Mouse (Mus musculus) left cerebral cortex, postnatal 36 days (tissue): ENCODE measurements around the gene Astn1. TPM values are rescaled to one million over a fixed set of nuclear protein-coding genes. Genes with fewer than 3 reads are reported as not detected.

Experiments used
- DNase-seq, 2 experiments: peaks; one replicate each; pipeline ENCODE4 v3.0.0; 2021 to 2022; ENCODE audit warnings: low spot score in 2 of 2, mixed read lengths in 1 of 2
- intact Hi-C: fragments of 180-260 bp; cut with DNase I; formaldehyde crosslinking; loops from one replicate; pipeline ENCODE4 v1.15.1; 2025
- total RNA-seq, 2 experiments: library from RNA; stranded (reverse); gene quantifications; 2 replicates each; pipeline ENCODE4 v1.2.3; 2021

Gene Astn1
- total RNA-seq, 2 experiments from 2014 or later: 181 to 192 TPM

DNA sequence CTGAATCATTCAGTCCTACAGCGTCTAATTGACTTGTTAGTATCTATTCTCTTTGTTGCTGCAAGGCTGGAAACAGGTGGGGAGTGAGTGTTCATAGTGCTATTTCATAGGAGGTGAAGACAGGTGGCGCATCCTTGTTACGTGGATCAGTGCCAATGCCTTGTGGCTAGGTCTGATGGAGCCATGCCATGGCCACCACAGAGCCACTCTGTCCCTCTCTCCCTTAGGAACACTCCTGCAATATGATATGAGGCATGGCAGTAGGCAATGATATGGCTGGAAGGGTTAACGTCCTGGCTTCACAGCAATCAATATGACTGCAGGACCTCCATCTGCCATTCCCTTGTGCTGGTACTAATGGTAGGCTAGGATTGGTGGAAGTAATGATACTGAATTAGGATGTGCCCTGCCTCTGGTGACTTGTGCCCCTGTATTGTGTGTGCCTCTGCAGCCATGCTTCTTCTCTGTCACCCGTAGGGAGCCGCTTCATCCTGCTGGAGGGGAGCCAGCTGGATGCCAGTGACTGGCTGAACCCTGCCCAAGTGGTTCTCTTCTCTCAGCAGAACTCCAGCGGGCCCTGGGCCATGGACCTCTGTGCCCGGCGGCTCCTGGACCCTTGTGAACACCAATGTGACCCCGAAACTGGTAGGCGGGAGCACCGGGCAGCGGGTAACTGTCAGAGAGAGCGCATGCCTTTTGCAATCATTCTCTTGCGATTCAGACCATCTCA, 148.6 kb downstream of the Astn1 start:
- intact Hi-C loops: loop anchor here (5.0 to 10.0 kb wide), 3 partner anchors 103 to 766 kb away; no protein-coding TSS in a partner anchor
- no peak for DNase-seq

- intact Hi-C loops: loop anchor here (2.0 to 10.0 kb wide), 6 partner anchors 37 to 957 kb away; no protein-coding TSS in a partner anchor
- no peak for DNase-seq
Measured at GRCm38 (mm10) chr1:158512089-158512488, 150.0 kb downstream of the Astn1 start.

DNA sequence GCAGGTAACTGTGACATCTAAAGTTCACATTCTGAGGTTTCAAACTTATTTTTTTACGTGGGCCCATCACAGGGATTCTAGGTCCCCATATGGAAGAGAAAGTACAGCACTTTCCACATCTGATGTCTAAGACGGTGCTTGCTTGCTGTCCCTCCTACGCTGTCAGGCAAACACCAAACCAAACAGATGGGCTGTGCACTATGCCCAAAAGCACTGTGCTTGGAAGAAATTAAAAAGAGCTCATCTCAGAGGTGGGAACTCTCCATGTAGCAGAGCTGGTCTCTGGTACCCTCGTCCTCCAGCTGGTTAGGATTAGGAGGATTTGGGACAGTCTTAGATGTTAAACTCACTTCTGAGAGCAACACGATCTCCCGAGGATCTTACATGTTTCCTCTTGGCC, 150.6 kb downstream of the Astn1 start:
- intact Hi-C loops: loop anchor here (2.0 to 10.0 kb wide), 6 partner anchors 36 to 958 kb away; no protein-coding TSS in a partner anchor
- peak; percentile 76 for DNase-seq

DNA sequence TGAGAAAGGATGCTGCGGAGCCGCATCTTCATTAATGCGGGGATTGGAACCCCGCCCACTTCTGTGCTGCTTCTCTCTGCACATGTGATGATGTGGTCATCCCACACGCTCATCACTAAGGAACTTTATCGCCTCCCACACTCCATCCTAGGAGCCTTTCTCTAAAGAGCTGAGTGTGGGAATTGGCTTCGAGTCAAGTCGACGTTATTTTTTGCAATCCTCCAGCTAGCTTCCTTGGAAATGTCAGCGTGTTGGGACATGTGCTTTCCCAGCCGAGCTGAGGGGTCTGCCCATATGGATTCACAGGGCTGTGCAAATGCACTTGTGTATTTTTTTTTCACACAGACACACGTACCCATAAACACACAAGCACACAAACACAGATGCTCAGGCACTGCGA, 151.5 kb downstream of the Astn1 start:
- intact Hi-C loops: loop anchor here (2.0 to 10.0 kb wide), 6 partner anchors 35 to 959 kb away; no protein-coding TSS in a partner anchor

DNA sequence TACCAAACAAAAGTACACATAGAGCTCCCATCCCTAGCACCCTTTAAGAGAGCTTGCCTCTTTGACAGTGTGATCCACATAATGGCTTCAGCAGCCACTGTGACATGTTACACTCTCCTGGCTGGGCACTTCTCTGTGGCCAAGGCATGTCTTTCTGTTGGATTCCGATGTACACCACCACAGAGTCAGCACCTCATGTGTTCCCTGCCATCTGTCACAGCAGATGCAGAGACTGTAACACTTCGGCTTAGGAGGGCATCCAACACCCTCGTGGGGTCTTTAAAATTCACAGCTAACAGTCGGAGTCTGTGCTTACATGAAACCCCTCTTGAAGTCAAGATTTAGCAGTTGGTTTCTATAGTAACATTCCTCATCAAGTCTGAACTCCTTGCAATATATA, 154.5 kb downstream of the Astn1 start:
- DNase-seq: no peak
- intact Hi-C loops: loop anchor here (10.0 kb wide), 1 partner anchor 772 kb away; no protein-coding TSS in a partner anchor

More for the DNA sequence above, 151.5 kb downstream of the Astn1 start:
- peak; percentile 84 to 85 for DNase-seq

DNA sequence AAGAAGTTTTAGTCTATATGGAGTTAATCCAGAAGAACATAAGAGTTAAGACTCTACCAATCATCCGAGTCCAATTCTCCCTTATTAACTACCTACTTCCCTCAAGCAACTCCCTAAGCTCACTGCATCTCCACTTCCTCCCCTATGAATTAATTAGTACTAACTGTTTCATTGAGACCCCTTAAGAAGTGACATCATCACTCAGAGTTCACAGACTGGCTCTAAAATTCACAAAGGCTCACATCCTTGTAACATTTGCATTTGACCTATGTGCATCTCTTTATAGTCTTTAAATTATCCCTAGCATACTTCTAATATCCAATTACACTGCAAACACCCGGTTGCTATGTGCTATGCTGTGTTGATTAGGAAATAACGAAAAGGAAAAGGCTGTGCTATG, 174.1 kb downstream of the Astn1 start:
- intact Hi-C loops: no loop called here
- DNase-seq: no peak

DNA sequence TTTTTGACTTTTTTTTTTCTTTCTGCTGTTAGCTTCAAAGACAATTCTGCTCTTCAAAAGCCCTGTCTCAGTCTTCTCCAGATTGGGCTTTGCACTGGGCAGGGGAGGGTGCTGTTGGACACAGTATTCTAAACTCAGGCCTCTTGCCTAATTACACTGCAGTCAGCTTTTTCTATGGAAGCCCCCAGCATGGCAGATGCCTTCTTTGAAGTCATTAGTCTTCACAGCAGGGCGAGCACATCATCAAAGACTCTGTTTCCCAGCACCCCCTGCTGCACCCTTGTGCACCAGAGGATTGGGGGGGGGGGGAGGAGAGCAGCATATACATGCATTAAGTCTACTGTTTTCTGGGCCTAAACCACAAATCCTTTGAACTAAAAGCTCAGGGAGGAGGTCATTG, 174.8 kb downstream of the Astn1 start:
- no peak for DNase-seq
- intact Hi-C loops: no loop called here

GRCm38 (mm10) chr1:158545095-158545494, 183.0 kb downstream of the Astn1 start:
- DNase-seq: peak in 1 of 2 experiments; percentile 30
- intact Hi-C loops: loop anchor here (10.0 kb wide), 1 partner anchor 110 kb away; no protein-coding TSS in a partner anchor

DNA sequence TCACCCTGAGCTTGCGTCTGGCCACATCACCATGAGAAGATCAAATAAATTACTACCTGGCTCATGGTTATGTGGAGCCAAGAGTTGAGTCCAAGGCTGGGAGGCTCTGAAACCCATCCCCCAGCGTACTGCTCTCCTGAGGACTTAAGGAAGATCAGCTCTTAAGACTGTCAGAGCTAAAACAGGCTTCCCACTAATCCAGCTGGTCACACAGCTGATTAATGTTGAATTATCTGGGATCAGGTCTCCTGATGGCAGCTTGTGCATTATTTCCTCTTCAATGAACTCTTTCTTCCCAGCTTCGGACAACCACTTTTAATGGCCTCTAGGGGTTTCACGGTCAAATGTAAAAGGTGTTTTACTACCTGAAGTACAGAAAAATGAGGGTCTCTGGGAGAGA, 184.4 kb downstream of the Astn1 start:
- no peak for DNase-seq
- intact Hi-C loops: loop anchor here (10.0 kb wide), 1 partner anchor 108 kb away; no protein-coding TSS in a partner anchor

DNA sequence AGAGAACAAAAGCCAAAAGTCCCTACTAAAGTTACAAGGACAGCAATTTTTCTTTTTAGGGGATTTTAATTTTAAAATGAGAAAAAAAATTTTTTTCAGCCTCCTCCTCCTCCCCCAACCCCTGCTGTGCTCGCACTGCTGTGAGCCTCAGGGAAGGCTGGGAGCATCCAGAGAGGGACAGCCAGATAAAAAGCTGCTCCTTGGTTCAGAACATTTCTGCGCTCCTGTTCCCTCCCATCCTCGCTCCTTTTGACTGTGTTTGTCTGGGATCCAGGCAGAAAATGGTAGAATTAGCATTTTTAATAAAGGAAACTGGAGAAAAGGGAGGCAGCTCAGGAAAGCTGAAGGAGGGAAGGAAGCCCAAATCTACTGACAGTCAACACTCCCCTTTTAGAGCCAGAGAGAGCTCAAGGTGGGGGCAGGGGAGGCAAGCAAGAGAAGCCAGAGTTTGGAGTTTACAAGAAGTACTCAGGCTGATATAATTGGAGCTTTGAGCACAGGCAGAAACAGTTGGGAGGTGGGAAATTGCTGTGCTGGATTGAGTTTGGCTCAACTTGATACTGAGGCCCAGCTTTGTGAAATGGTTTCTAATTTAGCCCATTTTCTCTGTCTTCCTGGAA, 185.6 kb downstream of the Astn1 start:
- intact Hi-C loops: loop anchor here (1.0 to 10.0 kb wide), 3 partner anchors 28 to 107 kb away; no protein-coding TSS in a partner anchor
- peak; percentile 69 to 76 for DNase-seq

DNA sequence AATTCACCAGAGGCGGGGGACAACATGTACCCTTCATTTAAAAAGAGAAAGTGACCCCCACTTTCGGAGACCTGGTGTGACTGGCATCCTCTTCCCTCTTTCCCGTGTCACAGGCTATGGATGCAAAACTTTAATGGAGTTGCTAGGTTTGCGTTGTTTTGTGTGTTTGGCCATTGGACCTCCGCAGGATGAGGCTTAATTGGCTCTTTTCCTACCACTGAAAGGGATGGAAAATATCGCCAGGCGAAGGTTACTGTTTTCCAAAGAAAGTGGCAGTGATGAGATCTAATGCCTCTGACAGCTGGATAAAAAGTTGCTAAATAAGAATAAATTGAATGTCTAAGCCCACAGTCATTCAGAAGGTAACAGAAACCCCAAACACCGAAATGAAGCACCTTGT, 186.2 kb downstream of the Astn1 start:
- intact Hi-C loops: loop anchor here (2.0 to 10.0 kb wide), 2 partner anchors 36 to 106 kb away; no protein-coding TSS in a partner anchor
- DNase-seq: no peak

GRCm38 (mm10) chr1:158549616-158550015, 187.5 kb downstream of the Astn1 start:
- intact Hi-C loops: loop anchor here (2.0 to 10.0 kb wide), 2 partner anchors 37 to 105 kb away; no protein-coding TSS in a partner anchor
- DNase-seq: no peak

GRCm38 (mm10) chr1:158551951-158552350, 189.9 kb downstream of the Astn1 start:
- DNase-seq: no peak
- intact Hi-C loops: no loop called here

- intact Hi-C loops: no loop called here
- peak in 1 of 2 experiments; percentile 40 for DNase-seq
Measured at GRCm38 (mm10) chr1:158553341-158553740, 191.3 kb downstream of the Astn1 start.

- peak in 1 of 2 experiments; percentile 31 for DNase-seq
- intact Hi-C loops: no loop called here
Measured at GRCm38 (mm10) chr1:158554020-158554505, 192.0 kb downstream of the Astn1 start.

- intact Hi-C loops: no loop called here
- DNase-seq: no peak
Measured at GRCm38 (mm10) chr1:158573168-158573567, 211.1 kb downstream of the Astn1 start.

DNA sequence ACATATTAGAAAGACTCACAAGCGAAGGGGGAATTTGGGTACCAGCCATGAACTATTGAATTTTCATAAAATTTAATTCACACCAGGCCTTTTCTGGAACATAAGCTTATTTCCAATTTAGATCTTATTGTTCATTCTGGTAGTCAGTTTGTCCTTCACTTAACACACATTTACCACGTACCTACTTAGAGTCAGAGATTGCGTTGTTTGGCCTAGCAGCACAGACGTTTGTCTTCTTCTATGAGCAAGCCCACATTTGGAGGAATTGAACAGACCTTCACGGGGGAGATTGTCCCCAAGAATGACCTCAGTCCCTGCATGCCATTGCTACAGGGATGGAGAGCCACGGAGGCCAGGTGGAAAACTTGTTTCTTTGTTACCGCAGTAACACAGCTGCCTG, 211.5 kb downstream of the Astn1 start:
- no peak for DNase-seq
- intact Hi-C loops: no loop called here

DNA sequence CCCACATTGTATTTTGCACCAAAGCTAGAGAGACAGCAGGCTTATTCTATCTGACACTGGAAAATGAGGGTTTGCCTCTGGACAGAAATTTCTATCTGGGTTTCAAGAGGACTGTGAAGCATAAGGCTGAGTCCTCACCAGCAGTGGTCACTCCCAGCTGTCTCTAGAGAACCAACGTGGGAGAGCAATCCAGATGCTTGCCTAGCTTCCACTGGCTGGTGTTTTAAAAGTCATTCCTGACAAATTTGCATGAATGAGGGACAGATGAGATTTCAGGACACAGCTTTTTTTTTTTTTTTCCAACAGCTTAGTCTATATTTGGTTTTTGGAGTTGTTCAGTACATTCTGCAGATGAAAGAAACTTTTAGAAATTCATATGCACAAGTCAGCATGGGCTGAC, 213.9 kb downstream of the Astn1 start:
- intact Hi-C loops: loop anchor here (1.0 kb wide), 1 partner anchor 29 kb away; no protein-coding TSS in a partner anchor
- no peak for DNase-seq

- intact Hi-C loops: no loop called here
- peak; percentile 28 to 48 for DNase-seq
Measured at GRCm38 (mm10) chr1:158581806-158582205, 219.7 kb downstream of the Astn1 start.

- DNase-seq: no peak
- intact Hi-C loops: no loop called here
Measured at GRCm38 (mm10) chr1:158588903-158589302, 226.8 kb downstream of the Astn1 start.
